Mouse (Mus musculus): ENCODE measurements around the gene Clba1. TPM values are rescaled to one million over a fixed set of nuclear protein-coding genes. Genes with fewer than 3 reads are reported as not detected.
"Not testable (repeated sequence)": the region's sequence is repeated elsewhere in the genome, so short reads cannot be mapped to it uniquely, and the experiment has no call there.

Gene Clba1
- polyA plus RNA-seq, 1 experiment from 2014 or later = 7.0 TPM

DNA sequence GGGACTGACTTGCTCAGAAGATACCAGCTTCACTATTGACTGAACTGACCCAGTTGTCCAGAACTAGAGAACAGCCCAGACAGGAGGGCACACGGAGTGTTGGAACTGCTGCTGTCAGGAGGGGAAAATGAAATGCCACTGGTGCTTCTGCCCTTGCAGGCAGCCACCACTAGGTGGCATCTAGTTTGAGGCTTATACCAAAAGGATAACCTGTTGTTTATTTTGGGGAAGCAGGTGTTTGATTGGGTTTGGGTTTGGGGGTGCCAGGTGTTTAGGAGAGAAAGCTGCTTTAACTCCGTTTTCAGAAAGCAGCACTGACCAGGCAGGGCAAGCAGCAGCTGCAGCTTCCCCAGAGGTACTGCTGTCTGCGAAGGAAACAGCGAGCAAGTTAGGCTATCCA, 7.6 kb downstream of the Clba1 start:
- DNase-seq (ENCODE audit: low spot score) (peak; percentile 66), ATAC-seq (ENCODE audit: insufficient number of reproducible peaks, low FRiP score, low TSS enrichment, low read depth) (no peak)
- Histone ChIP-seq H3K4me2 (ENCODE audit: low read depth, severe bottlenecking) (no peak overlapping the region), H3K27me3 (ENCODE audit: control insufficient read depth, insufficient read depth, low read length) (no peaks in the 10 kb centered on the region), H3K9me3 (ENCODE audit: control insufficient read depth, low read length) (no peaks in the 10 kb centered on the region), H3K27ac (replicated peaks; ENCODE audit: low read depth, low read length) (no peak overlapping the region), H3K4me3 (ENCODE audit: low read depth, low read length) (no peak overlapping the region), H3K9ac (ENCODE audit: low read length) (no peak overlapping the region), H3K36me3 (ENCODE audit: control insufficient read depth, insufficient read depth, low read length) (peaks cover 13% of the 10 kb centered on the region; the same call in 1 of the 2 replicates), H3K4me1 (ENCODE audit: control insufficient read depth, insufficient read depth, low read length) (no peaks in the 10 kb centered on the region)
- 60% methylated on average over 4 of the region's 4 CpGs for WGBS

DNA sequence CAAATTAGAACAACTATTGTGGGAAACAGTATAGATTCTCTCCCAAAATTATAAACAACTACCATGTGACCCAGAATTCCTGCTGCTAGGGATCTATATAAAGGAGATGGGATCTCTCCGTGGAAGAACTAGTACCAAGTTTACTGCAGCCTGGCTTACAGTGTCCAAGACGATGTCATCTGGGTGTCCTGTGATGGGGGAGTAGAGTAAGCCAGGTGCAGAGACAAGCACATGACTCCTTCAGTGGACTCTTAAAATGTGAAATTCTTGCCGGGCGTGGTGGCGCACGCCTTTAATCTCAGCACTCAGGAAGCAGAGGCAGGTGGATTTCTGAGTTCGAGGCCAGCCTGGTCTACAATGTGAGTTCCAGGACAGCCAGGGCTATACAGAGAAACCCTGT, 8.1 kb downstream of the Clba1 start:
- H3K27me3 ChIP-seq (ENCODE audit: control insufficient read depth, insufficient read depth, low read length); H3K9ac ChIP-seq (ENCODE audit: low read length); H3K27ac ChIP-seq (replicated peaks; ENCODE audit: low read depth, low read length); H3K4me1 ChIP-seq (ENCODE audit: control insufficient read depth, insufficient read depth, low read length); H3K9me3 ChIP-seq (ENCODE audit: control insufficient read depth, low read length); ATAC-seq (ENCODE audit: insufficient number of reproducible peaks, low FRiP score, low TSS enrichment, low read depth); DNase-seq (ENCODE audit: low spot score); H3K4me2 ChIP-seq (ENCODE audit: low read depth, severe bottlenecking); H3K4me3 ChIP-seq (ENCODE audit: low read depth, low read length): not testable (repeated sequence)
- H3K36me3 ChIP-seq (ENCODE audit: control insufficient read depth, insufficient read depth, low read length) = peaks cover 19% of the 10 kb centered on the region; the same call in 1 of the 2 replicates
- 80% methylated on average over 7 of the region's 7 CpGs for WGBS

DNA sequence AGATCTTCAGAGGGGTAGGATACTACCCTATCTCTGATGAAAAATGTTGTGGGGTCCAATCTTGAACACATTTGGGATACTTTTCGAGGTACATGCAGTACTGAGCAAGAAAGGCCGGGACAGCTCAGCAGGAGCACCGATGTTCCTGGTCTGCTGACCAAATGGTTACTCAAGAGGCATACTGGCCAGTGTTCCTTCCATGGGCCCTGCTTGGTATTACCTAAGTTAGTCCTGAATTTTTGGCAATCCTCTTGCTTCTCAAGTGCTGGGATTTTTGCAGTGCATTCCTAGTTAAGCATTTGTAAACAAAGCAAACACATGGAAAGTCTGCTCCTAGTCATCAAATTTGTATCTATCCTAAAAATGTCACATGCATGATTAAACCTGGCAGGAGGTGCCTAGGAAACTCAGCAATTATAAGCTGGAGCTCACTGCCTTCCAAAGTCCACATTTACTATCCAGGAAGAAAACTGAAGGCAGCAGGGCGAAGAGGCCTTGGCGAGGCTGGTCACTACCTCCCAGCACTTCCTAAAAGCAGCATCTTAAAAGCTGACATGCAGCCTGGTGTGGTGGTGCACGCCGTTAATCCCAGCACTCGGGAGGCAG, 10.4 kb downstream of the Clba1 start:
- DNase-seq (ENCODE audit: low spot score) (no peak), ATAC-seq (ENCODE audit: insufficient number of reproducible peaks, low FRiP score, low TSS enrichment, low read depth) (no peak)
- Histone ChIP-seq H3K27me3 (ENCODE audit: control insufficient read depth, insufficient read depth, low read length) (no peaks in the 10 kb centered on the region), H3K4me2 (ENCODE audit: low read depth, severe bottlenecking) (no peak overlapping the region), H3K36me3 (ENCODE audit: control insufficient read depth, insufficient read depth, low read length) (peaks cover 20% of the 10 kb centered on the region; the same call in 1 of the 2 replicates), H3K27ac (replicated peaks; ENCODE audit: low read depth, low read length) (no peak overlapping the region), H3K4me3 (ENCODE audit: low read depth, low read length) (no peak overlapping the region), H3K9ac (ENCODE audit: low read length) (no peak overlapping the region), H3K9me3 (ENCODE audit: control insufficient read depth, low read length) (no peaks in the 10 kb centered on the region), H3K4me1 (ENCODE audit: control insufficient read depth, insufficient read depth, low read length) (peaks cover 7% of the 10 kb centered on the region; the same call in 1 of the 2 replicates)
- 92% methylated on average over 8 of the region's 8 CpGs for WGBS

DNA sequence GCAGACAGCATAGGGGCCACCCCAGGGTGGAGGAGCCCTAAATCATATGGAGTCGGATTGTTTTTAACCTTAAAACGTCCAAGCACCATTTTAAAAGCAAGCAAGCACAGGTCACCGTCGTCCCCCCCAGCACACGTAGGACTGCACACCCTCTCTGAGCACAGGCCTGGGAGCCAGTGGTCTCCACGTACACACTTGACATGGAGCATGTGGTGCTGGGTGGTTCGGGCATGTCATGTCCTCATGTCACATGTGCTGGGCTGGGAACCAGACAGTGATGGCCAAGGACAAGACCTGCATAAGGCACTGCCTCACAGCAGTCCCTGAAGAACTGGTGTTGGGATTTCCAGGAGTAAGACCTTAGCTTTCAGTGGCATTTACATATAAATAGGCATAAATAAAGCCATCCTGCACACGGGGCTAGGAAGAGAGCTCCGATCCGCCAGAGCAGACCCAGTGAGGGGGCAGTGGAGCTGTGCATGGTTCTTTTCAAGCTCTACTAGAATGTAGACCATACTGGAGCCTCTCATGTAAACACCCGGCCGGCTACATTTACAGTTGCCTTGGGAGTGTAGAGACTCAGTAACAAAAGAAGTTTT, 11.8 kb downstream of the Clba1 start:
- no peak for DNase-seq (ENCODE audit: low spot score)
- Histone ChIP-seq H3K4me2 (ENCODE audit: low read depth, severe bottlenecking) (no peak overlapping the region), H3K4me3 (ENCODE audit: low read depth, low read length) (no peak overlapping the region), H3K4me1 (ENCODE audit: control insufficient read depth, insufficient read depth, low read length) (peaks cover 7% of the 10 kb centered on the region; the same call in 1 of the 2 replicates), H3K27me3 (ENCODE audit: control insufficient read depth, insufficient read depth, low read length) (no peaks in the 10 kb centered on the region), H3K36me3 (ENCODE audit: control insufficient read depth, insufficient read depth, low read length) (peaks cover 24% of the 10 kb centered on the region; the same call in 1 of the 2 replicates), H3K9me3 (ENCODE audit: control insufficient read depth, low read length) (no peaks in the 10 kb centered on the region), H3K9ac (ENCODE audit: low read length) (no peak overlapping the region), H3K27ac (replicated peaks; ENCODE audit: low read depth, low read length) (no peak overlapping the region)
- 90% methylated on average over 12 of the region's 12 CpGs for WGBS
- no peak for ATAC-seq (ENCODE audit: insufficient number of reproducible peaks, low FRiP score, low TSS enrichment, low read depth)

DNA sequence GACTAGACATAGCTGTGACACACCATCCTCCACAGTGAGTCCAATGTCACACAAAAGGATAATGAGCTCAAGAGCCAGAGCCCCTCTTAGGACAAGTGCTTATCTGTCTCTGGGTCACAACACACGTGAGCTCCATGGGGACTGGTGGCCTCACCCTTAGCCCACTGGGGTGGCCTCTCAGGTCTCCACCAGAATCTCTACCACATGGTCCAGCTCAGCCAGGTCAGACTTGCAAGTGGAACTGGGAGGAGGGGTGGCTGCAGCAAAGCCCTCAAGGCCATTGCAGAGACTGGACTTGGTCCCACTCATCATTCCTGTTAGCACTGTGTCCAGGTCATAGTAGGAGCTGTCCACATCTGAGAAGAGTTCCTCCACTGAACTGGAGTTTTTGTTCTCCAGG, 12.5 kb downstream of the Clba1 start:
- WGBS = 71% methylated on average over 1 of the region's 1 CpGs
- H3K27ac ChIP-seq (replicated peaks; ENCODE audit: low read depth, low read length) = no peak overlapping the region
- DNase-seq (ENCODE audit: low spot score) (no peak), ATAC-seq (ENCODE audit: insufficient number of reproducible peaks, low FRiP score, low TSS enrichment, low read depth) (no peak)
- peaks cover 26% of the 10 kb centered on the region; the same call in 1 of the 2 replicates for H3K36me3 ChIP-seq (ENCODE audit: control insufficient read depth, insufficient read depth, low read length)
- H3K4me3 ChIP-seq (ENCODE audit: low read depth, low read length) = no peak overlapping the region
- H3K27me3 ChIP-seq (ENCODE audit: control insufficient read depth, insufficient read depth, low read length) = no peaks in the 10 kb centered on the region
- no peak overlapping the region for H3K9ac ChIP-seq (ENCODE audit: low read length)
- H3K4me2 ChIP-seq (ENCODE audit: low read depth, severe bottlenecking) = no peak overlapping the region
- H3K9me3 ChIP-seq (ENCODE audit: control insufficient read depth, low read length) = no peaks in the 10 kb centered on the region
- peaks cover 7% of the 10 kb centered on the region; the same call in 1 of the 2 replicates for H3K4me1 ChIP-seq (ENCODE audit: control insufficient read depth, insufficient read depth, low read length)

DNA sequence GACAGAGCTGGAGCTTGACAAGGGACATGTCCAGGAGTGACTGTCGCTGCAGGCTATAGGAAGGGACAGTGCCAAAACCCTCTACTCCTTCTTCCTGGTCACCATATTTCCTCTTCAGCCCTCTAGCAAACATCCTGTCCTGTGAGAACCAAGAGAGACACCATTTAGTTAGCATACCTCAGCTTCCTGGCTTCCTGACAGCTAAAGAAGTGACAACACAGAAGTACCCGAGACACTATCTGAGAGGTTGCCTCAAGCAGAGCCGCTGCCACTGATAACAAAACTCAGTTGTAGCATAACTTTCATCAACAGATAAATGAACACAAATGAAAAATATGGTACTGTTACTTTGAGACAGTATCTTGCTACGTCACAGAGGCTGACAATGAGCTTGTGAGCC, 13.2 kb downstream of the Clba1 start:
- Histone ChIP-seq H3K27me3 (ENCODE audit: control insufficient read depth, insufficient read depth, low read length) (no peaks in the 10 kb centered on the region), H3K9ac (ENCODE audit: low read length) (no peak overlapping the region), H3K4me1 (ENCODE audit: control insufficient read depth, insufficient read depth, low read length) (peaks cover 13% of the 10 kb centered on the region; the same call in 1 of the 2 replicates), H3K27ac (replicated peaks; ENCODE audit: low read depth, low read length) (no peak overlapping the region), H3K36me3 (ENCODE audit: control insufficient read depth, insufficient read depth, low read length) (peaks cover 30% of the 10 kb centered on the region; the same call in 1 of the 2 replicates), H3K4me2 (ENCODE audit: low read depth, severe bottlenecking) (no peak overlapping the region), H3K4me3 (ENCODE audit: low read depth, low read length) (no peak overlapping the region), H3K9me3 (ENCODE audit: control insufficient read depth, low read length) (no peaks in the 10 kb centered on the region)
- 79% methylated on average over 4 of the region's 4 CpGs for WGBS
- no peak for DNase-seq (ENCODE audit: low spot score)
- no peak for ATAC-seq (ENCODE audit: insufficient number of reproducible peaks, low FRiP score, low TSS enrichment, low read depth)

DNA sequence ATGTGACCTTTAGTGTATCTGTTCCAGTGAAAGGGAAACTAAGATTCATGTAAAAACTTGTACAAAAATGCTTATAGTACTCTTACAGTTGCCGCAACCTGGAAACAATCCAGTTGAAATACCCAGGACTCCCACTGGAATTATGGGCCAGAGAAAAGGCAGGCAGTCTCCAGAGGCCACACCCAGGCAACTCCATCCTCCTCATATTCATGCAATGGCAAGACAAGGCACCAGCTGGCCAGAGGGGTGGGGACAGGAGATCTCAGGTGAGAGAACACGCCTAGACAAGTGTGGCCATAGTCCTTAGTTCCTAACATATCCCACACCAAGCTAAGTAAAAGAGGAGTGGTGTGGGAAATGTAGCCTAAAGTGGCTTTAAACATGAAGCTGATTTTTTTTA, 13.9 kb downstream of the Clba1 start:
- no peak for DNase-seq (ENCODE audit: low spot score)
- Histone ChIP-seq H3K4me3 (ENCODE audit: low read depth, low read length) (no peak overlapping the region), H3K9ac (ENCODE audit: low read length) (no peak overlapping the region), H3K4me2 (ENCODE audit: low read depth, severe bottlenecking) (no peak overlapping the region), H3K27me3 (ENCODE audit: control insufficient read depth, insufficient read depth, low read length) (no peaks in the 10 kb centered on the region), H3K36me3 (ENCODE audit: control insufficient read depth, insufficient read depth, low read length) (peaks cover 35% of the 10 kb centered on the region; the same call in 1 of the 2 replicates), H3K4me1 (ENCODE audit: control insufficient read depth, insufficient read depth, low read length) (peaks cover 20% of the 10 kb centered on the region), H3K9me3 (ENCODE audit: control insufficient read depth, low read length) (no peaks in the 10 kb centered on the region), H3K27ac (replicated peaks; ENCODE audit: low read depth, low read length) (no peak overlapping the region)
- ATAC-seq (ENCODE audit: insufficient number of reproducible peaks, low FRiP score, low TSS enrichment, low read depth) = no peak
- WGBS = 79% methylated on average over 2 of the region's 2 CpGs

DNA sequence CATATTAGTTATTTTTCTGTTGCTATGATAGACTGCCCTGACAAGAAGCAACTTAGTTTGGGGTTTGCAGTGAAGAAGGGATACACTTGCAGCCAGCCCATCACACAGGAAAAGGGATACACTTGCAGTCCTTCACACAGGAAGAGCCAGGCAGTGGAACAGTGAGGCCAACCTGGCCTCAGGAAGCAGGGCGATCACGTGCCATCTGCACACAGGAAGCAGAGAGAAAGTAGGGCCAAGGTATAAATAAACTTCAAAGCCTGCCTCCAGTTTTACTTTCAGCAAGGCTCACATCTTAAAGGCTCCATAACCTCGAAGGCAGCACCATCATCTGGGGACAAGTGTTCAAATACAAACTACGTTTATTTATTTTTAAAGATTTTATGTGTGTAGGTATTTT, 14.5 kb downstream of the Clba1 start:
- H3K9ac ChIP-seq (ENCODE audit: low read length) = no peak overlapping the region
- H3K9me3 ChIP-seq (ENCODE audit: control insufficient read depth, low read length) = no peaks in the 10 kb centered on the region
- peaks cover 24% of the 10 kb centered on the region for H3K4me1 ChIP-seq (ENCODE audit: control insufficient read depth, insufficient read depth, low read length)
- H3K27me3 ChIP-seq (ENCODE audit: control insufficient read depth, insufficient read depth, low read length) = no peaks in the 10 kb centered on the region
- no peak overlapping the region for H3K4me3 ChIP-seq (ENCODE audit: low read depth, low read length)
- no peak for DNase-seq (ENCODE audit: low spot score)
- ATAC-seq (ENCODE audit: insufficient number of reproducible peaks, low FRiP score, low TSS enrichment, low read depth) = no peak
- peaks cover 36% of the 10 kb centered on the region; the same call in 1 of the 2 replicates for H3K36me3 ChIP-seq (ENCODE audit: control insufficient read depth, insufficient read depth, low read length)
- no peak overlapping the region for H3K27ac ChIP-seq (replicated peaks; ENCODE audit: low read depth, low read length)
- 80% methylated on average over 4 of the region's 4 CpGs for WGBS
- H3K4me2 ChIP-seq (ENCODE audit: low read depth, severe bottlenecking) = no peak overlapping the region
